Mouse (Mus musculus) testis, postnatal 14 days (tissue): Measurements from ENCODE around the gene Fance.
"Not testable (repeated sequence)": the region's sequence is repeated elsewhere in the genome, so short reads cannot be mapped to it uniquely, and the experiment has no call there.

ENCODE experiments used
- DNase-seq: peaks from one replicate; pipeline ENCODE4 v3.0.0; 2021; ENCODE audit warnings: low spot score

Gene Fance

DNA sequence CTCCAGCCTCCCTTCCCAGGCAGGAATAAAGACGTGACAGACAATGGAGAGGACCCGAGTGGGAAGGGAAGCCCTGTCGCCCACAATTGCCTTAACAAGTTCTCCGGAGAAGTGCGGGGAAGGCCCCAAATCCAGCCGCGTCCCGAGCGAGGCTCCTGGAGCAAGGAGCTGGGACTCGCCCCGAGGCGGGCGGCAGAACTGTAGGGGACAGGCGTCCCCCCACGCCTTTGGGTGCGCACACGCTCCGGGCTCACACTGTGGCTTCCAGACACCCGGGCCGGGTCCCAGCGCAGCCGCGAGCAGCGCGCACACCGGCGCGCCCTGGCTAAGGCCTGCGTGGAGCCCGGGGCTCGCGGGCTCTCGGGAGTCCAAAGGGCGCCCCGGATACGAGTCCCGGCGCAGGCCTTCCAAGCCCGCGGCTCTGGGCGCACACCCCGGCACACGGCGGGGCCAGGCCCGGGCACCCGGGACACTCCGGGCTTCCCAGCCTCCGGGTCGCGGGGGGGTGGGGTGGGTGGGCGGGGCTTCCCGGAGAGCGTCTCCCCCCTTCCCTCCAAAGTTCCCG lies 36.7 kb downstream of the Fance start:
- no peak for DNase-seq

DNA sequence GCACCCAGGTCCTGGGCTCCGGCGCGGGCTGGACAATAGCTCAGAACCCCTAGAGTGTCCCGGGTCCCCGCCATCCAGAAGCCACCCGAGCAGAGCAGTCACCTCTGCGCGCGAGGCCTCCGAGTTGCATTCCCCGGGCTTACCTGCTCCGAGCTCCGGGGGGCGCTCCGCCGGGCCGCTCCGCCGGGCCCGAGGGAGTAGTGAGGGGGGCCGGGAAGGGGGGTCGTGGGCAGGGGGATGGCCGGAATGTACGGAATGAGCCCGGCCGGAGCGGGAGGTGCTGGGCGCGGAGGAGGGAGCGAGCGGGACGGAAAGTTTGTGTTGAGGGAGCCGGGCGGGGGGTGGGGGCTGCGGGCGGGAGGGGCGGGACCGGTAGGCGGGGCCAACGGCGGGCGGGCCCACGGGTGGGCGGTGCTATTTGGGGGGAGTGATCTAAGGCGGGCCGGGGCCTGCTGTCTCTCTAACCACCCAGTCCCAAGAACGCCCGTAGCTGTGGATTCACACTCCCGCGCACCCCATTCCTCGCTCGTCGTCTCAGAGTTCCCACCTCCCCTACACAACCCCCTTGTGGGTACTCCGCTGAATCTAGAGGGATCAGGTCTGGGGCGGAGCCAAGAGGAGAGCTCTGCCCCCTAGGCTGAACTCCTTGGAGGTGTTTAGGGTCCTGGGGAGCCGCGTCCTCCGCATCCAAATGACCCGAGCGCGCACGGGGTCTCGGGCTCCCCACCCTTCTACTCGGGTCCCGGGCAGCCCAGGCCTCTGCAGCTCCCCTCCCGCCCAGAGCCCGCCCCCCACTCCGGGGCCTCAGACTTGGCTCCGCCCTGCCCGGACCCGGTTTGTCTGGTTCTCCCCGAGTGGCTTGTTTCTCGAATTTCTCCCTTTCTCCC lies 37.4 kb downstream of the Fance start, which contains the start of gene Tead3:
Tead3 (minus strand) TSS at position 352 of the 887 bp plus-strand sequence.
- peak; percentile 79 for DNase-seq

DNA sequence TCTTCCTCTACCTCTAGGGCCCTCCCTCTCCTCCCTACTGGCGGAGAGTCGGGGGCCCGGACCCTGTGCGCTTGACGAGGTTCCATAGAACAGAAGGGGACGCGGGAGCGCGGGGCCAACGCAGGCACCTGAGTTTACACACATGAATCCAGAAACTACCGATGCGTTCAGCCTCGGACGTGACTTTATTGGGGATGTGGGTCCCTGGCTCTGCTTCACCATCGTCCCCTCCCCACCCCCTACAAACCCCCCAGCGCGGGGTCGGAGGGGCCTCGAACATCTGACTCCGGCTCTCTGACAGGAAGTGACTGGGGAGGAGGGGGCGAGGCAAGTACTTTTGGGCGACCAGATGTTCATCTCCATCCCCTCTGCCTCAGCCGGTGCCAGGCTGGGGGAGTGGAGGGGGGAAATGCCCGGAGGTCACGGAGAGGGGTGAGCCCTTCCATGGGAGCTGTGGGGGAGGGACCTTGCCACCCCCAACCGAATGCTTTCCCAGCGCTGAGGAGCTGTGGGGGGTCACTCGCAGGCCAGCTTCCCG lies 38.1 kb downstream of the Fance start:
- no peak for DNase-seq

DNA sequence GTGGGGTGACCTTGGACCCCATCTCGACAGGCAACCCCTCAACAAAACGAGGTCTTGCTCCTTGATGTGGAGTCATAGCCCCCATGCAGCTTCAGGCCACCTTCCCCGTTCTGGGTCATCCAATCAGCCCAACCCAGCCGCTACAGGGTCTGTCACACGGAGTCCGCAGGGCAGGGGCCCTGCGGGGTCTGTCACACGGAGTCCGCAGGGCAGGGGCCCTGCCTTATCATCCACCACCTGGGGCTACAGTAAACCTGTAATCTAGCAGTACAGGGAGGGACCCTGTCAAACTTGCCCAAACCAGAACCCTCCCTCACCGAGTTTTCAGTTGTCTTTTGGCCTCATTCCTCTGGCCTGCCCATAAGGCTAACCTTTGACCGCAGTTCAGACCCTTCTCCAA lies 38.7 kb downstream of the Fance start:
- no peak for DNase-seq

DNA sequence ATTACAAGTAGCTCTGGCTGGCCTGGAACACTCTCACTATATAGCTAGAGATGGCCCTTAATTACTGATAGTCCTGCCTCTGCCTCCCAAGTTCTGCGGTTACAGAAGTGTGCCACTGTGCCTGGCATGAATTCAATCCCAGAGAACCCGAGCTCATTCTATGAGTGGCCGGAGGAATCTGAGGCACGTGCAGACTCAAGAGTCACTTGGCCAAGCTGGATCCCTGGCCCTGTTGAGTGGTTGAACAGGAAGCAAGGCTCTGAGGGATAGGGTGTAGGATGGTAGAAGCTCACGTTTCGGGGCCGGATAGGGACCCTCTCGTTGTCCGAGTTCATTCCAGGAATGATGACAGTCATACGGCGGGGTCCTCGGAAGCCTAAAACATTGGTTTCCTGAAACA lies 42.6 kb downstream of the Fance start:
- DNase-seq: no peak

DNA sequence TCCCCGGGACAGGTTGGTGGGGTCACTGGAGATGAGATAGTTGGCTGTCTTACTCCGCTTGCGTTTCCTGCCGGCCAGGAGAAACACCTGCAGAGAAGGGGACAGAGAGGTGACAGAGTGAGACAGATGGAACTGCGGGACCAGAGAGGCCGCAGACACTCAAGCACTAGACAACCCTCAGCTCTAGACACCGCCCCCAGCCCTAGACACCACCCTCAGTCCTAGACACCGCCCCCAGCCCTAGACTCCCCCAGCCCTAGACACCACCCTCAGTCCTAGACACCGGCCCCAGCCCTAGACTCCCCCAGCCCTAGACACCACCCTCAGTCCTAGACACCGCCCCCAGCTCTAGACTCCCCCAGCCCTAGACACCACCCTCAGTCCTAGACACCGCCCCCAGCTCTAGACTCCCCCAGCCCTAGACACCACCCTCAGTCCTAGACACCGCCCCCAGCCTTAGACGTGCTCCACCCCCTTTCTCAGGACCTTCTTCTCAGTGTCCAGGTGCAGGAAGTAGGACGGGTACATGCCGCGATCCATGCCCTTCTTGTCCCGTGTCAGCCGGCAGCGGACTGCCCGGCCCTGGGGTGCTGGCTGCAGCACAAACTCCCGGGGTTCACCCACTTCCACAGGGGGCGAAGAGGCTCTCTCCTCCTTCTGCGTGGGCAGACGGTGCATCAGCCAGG lies 45.4 kb downstream of the Fance start:
- not testable (repeated sequence) for DNase-seq

DNA sequence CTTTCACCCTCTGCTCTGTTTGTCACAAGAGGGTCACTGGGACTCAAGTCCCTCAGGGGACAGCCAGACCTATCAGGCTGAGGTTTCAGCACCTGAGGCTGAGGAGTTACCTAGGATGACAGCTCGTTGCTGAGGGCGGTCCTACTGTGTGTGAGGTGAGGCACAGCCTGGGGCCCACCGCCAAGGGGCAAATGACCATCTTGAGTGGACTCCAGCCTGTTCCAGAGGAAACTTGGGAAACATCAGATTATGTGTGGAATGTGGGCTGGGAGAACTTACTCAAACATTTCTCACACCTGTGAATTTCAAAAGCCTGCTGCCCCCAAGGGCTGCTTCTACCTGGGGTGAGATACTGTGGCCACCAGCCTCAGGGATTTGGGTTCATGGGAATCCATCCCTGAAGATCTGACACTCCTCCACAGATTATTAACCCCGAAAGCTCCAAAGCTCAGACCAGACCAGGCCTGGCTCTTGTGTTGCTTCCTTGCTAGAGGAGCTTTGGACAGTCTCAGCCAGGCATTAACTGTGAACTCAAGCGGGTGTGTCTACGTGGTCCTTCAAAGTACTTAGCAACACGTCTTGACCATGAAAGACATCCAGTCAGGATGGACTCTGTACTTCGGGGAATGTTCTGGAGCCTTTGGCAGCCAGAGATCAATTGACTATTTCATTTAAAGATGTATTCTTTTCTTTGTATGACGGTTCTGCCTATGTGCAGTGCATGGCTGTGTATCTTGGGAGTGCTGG lies 47.4 kb downstream of the Fance start:
- DNase-seq: no peak

DNA sequence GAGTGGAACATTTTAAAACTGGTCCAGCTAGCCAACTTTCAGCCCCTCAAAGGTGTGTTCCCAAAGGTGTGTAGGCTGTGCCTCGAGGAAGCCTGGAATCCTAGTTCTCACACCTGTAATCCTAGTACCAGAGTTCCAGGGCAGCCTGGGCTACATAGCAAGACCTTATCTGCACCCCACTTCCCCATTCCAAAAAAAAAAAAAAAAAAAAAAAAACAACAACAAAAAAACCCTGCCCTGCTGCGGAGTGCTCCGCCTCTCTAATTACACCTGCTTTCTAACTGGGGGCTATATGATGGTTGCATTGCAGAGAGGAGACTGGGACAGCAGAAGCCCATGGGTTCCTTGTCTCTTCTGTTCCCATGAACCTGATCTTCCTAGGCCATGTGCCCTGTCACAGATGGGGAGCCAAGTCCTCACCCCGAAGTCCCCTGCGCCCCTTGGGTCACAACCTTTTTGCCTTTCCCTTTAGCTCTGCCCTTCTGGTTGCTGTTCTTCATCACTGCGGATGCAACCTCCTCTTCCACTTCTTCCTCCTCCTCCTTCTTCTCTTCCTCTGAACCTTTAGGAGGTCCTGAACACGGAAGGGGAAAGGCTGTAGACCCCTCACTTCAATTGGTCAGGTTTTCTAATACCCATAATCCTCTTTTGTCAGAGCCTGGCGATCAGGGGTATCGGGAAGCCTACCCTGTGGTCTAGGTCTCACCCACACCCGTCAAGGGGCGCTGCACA lies 48.8 kb downstream of the Fance start:
- no peak for DNase-seq

DNA sequence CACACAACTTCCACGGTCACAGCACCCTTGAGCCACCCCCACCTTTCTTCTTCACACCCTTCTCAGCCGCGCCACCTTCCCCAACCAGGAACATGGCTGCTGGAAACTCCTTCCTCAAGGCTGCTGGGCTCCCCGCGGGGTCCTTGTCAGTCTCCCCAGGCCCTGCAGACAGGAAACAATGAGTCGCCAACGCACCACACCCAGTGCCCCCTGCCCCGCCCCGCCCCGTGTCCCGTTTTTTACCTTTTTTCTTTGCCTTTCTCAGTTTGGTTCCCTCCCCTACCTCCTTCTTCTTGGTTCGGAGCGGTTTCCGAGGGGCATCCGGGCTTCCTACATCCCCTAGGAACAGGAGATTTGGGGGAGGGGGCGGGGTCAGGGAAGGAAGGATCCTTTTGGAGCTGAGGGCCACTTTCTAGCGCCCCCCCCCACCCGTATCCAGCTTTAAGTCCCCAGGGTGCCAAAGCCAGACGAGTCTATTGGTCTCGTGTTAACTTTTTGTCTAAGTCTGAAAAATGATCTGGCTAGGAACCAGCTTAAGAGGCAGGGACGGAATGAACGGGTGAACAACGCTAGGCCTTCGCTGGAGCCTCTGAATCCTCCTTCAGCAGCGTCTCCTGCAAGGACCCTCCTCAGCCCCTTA lies 49.5 kb downstream of the Fance start:
- no peak for DNase-seq

DNA sequence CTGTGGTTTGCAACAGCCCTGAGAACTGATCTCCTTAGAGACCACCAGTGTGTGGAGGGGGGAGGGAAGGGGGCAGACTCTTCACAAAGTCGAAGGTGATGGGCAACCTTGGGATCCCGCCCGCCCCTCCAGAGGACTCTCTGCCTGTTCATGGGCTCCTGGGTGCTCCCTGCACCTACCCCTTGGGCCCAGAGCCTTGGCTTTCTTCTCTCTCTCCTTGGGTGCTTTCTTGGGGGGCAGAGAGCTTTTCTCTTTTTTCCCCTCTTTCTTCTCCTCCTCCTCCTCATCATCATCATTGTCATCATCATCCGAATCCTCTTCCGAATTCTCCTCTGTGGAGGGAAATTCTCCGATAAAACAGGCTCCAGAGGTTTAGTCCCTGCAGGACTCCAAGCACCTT lies 50.2 kb downstream of the Fance start:
- no peak for DNase-seq

DNA sequence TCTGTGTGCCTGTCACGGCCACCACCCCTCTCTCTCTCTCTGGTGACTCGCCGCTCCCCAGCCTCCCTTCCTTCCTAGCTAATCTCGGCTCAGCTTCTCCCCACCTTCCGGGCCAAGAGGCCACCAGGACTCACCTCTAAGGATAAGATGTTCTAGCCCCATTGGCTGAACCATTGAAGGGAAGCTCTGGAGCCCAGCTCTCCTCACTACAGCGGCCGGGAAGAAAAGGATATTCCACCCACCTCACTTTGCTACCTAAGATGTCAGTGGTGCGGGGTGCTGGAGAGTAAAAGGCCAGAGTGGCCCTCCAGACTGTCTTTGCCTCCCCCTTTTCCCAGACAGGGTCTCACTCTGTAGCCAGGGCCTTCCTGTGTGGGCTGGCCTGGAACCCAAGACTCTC lies 51.8 kb downstream of the Fance start, which contains the start of gene Tulp1:
Tulp1 (minus strand) TSS at position 101 of the 400 bp plus-strand sequence.
- no peak for DNase-seq

DNA sequence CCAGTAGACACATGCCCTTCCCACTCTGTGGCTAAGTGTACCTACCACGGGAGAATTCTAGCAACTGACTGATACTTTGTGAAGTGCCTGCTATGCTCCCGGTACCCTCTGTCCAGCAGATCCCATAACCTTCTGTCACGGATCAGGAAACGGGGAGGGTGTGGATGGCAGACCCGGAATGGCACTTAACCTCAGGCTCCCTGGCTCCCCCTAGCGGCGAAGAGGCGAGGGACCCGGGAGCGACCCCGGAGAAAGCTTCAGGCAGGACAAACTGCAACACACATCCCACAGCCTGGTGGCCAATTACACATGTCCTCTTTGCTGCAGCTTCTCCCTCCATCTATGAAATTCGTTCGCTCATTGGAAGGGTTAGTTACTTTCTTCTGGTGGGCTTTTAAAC lies 55.1 kb downstream of the Fance start:
- DNase-seq: peak; percentile 79

DNA sequence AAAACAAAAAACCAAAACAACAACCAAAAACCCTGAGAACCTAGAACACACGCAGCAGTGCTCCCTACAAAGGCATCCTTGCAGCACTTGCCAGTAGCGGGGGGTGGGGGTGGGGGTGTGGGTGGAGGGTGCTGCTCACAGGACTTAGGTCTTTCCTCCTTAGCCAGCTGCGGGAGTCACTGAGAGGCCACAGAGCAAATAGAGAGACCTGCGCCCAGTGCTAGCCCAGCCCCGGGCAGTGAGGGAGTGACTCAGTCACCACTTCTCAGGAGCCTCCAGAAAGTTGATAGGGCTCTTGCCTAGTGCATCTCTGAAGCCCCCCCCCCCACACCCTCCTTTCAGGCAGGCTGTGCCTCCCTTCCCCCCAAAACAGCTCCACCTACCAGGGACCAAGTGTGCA lies 55.7 kb downstream of the Fance start:
- DNase-seq: no peak

DNA sequence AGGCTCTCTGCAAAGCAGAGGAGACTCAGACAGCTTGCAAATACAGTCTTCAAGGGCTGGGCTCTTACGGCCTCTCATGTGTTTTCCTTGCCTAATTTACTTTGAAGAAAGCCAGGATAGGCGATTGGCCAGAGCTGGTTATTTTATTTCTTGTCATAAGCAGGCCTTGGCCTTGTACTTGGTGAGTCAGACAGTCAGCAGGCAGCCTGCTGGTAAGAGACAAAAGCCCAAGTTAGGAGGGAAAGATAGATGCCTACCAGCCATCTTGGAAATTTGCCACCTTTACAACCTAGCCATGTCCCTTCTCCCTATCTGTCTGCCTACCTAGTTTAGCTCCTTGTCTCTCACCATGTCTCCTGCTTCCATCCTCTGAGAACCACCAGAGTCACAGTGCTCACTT lies 58.0 kb downstream of the Fance start:
- DNase-seq: no peak

DNA sequence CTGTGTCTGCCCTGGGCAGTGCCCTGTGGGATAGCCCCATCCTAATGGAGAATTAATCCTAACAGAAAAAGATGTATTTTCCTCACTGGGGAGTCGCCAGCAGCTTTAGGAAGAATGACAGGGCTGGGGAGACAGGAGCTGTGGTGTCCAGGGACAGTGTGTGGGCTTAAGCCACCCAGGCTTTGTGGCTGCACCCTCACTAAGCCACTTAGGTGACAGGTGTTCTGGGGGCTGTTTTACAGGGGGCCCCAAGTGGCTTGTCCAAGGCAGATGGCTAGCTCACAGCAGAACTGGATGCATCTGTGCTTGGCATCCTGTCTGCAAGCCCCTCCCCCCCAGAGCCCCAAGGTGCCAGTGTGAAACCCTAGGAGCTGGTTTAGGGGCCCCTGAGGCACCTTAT lies 58.6 kb downstream of the Fance start:
- DNase-seq: no peak

DNA sequence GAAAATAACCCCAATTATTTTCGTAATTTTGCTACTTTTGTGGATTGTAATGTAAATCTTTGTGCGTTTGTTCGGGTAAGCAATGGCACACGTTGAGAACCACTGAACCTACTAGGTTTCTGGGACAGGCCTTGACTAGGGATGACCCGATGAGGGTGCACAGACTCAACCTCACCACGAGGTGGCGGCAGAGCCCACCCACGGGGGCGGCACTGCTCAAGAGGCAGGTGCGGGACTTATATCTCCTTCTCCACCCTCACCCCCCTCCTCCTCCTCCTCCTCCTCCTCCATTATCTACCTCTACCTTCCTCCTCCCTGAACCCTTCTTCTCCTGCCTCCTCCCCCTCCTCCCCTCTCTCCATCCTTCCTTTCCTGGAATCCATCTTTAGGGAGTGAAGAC lies 60.5 kb downstream of the Fance start:
- DNase-seq: peak; percentile 71

DNA sequence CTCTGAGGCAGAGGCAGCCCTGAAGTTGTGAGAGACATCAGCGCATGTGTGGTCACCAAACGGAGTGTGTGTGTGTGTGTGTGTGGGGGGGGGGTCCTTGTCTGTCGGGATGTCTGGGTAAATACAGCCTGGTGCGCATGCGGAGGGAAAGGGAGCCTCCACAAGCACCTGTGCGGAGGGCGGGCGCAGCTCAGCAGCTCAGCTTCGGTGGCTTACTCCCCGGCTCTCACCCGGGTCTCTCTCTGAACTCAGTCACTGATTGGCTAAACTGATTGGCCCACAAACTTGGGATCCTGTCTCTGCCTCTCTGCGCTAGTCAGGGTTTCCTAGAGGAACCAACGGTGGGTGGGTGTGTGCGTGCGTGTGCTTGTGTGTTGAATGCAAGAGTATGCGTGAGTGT lies 61.2 kb downstream of the Fance start:
- no peak for DNase-seq

DNA sequence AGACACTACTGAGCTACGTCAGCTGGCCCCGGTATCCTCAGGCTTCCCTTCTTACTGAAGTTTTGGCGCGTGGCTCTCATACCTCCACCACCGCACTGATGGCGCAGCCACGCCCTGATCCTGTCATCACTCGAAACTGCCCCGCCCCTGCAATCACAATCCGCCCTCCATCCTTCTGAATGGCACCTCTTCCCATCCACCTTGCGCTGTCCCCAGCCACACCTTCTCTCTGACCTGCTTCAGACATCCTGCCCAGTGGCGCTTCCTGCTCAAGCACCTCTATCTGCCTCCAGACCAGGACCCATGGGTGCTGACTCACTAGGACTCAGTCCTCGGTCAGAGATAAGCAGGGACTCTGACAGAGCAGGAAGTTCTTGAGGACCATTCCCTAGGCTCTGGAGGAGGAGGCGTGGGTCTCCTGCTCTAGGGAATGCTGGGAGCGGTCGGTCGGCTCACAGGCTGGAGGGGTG lies 62.3 kb downstream of the Fance start:
- no peak for DNase-seq
